Mouse (Mus musculus) heart, embryonic 15.5 days (tissue): ENCODE results near the gene Ganc. TPM values are rescaled to one million over a fixed set of nuclear protein-coding genes. Genes with fewer than 3 reads are reported as not detected.

Source experiments
- ATAC-seq: fragments of 200-750 bp; cut with Nextera tagmentation; replicated peaks from 2 replicates; pipeline ENCODE4 v1.8.0; 2017; ENCODE audit warnings: low read depth, moderate TSS enrichment; ENCODE audit not compliant: insufficient number of reproducible peaks, insufficient read depth, low FRiP score
- H3K27ac ChIP-seq: fragments of 300-500 bp; sonication (generic); 2 replicates; pipeline ENCODE4 v1.5.1; 2015; ENCODE audit warnings: mild to moderate bottlenecking, inconsistent platforms
- H3K27me3 ChIP-seq: fragments of 300-500 bp; sonication (generic); 2 replicates; pipeline ENCODE4 v1.6.1; 2015; ENCODE audit warnings: inconsistent platforms
- H3K36me3 ChIP-seq: fragments of 300-500 bp; sonication (generic); 2 replicates; pipeline ENCODE4 v1.6.1; 2015; ENCODE audit warnings: mild to moderate bottlenecking, inconsistent platforms
- H3K4me1 ChIP-seq: fragments of 300-500 bp; sonication (generic); replicated peaks from 2 replicates; pipeline ENCODE4 v1.6.1; 2015; ENCODE audit warnings: inconsistent platforms
- H3K4me2 ChIP-seq: fragments of 300-500 bp; sonication (generic); 2 replicates; pipeline ENCODE4 v1.6.1; 2015; ENCODE audit warnings: inconsistent platforms, mild to moderate bottlenecking, moderate library complexity
- H3K4me3 ChIP-seq: fragments of 300-500 bp; sonication (generic); 2 replicates; pipeline ENCODE4 v1.5.1; 2015; ENCODE audit warnings: mild to moderate bottlenecking, inconsistent platforms
- H3K9ac ChIP-seq: fragments of 300-500 bp; sonication (generic); 2 replicates; pipeline ENCODE4 v1.6.1; 2015; ENCODE audit warnings: mild to moderate bottlenecking, inconsistent platforms
- H3K9me3 ChIP-seq: fragments of 300-500 bp; sonication (generic); replicated peaks from 2 replicates; pipeline ENCODE4 v1.6.1; 2016; ENCODE audit warnings: inconsistent platforms
- WGBS: fragments of 180-500 bp; shearing (Covaris S2); methylation state at CpG from one replicate; pipeline ENCODE4 v1.1.7; 2015; ENCODE audit warnings: mixed read lengths; 5-methylcytosine and 5-hydroxymethylcytosine counted together
- polyA plus RNA-seq: library from polyadenylated mRNA; unstranded; fragments of >200 nt; fragmentation: Nextera tagmentation; extraction: Ambion mirVana; gene quantifications from 2 replicates; pipeline ENCODE4 v1.2.1, GENCODE M21; 2015

Ganc gene
- polyA plus RNA-seq, 1 experiment from 2014 or later: 9.0 TPM

DNA sequence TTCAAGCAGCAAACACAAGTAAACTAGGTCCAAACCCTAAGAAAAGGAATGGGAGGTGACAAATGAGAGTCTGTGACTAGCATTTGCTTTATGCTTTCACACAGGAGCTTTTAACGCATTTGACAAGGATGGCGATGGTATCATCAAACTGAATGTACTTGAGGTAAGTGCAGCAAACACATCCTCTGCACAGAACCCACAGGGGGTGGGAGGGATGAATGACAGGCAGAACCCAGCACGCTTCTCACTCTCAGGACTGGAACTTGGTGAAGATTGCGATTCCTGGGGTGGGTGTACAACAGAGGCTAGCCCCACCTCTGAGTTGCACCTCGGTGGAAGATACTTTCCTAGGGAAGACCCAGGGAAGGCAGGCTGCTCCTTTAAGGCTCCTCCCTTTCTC lies 100.3 kb downstream of the Ganc start:
- ATAC-seq: no peak
- 76% methylated on average over 5 of the region's 5 CpGs for WGBS
- Histone ChIP-seq H3K9me3 (peaks cover 5% of the 10 kb centered on the region; the same call in 1 of the 2 replicates), H3K9ac (no peak overlapping the region), H3K4me2 (no peak overlapping the region), H3K27ac (no peak overlapping the region), H3K4me3 (no peak overlapping the region), H3K36me3 (peaks cover 30% of the 10 kb centered on the region), H3K4me1 (peaks cover 36% of the 10 kb centered on the region), H3K27me3 (no peaks in the 10 kb centered on the region)

Other genes with a start within 250 kb of the Ganc start
- gene Ehd4, start 249.3 kb upstream of the Ganc start, polyA plus RNA-seq: 164 and 188 TPM in 2 replicates
- gene Pla2g4e, start 158.6 kb upstream of the Ganc start, polyA plus RNA-seq: 1.6 and 1.9 TPM in 2 replicates
- 0.03 TPM in 1 of 2 replicates, not detected in the other for gene Pla2g4d, start 114.7 kb upstream of the Ganc start, polyA plus RNA-seq
- 0.04 and 0.09 TPM in 2 replicates for gene Pla2g4f, start 89.7 kb upstream of the Ganc start, polyA plus RNA-seq
- 14.8 and 19.1 TPM in 2 replicates for gene Vps39, start 50.8 kb upstream of the Ganc start, polyA plus RNA-seq
- 6.5 and 8.0 TPM in 2 replicates for gene Tmem87a, start 217 bp downstream of the Ganc start, polyA plus RNA-seq
- gene Capn3, start 52.1 kb downstream of the Ganc start, polyA plus RNA-seq: 3.0 and 3.7 TPM in 2 replicates
- 40.9 and 43.2 TPM in 2 replicates for gene Zfp106, start 159.9 kb downstream of the Ganc start, polyA plus RNA-seq
- 45.6 and 46.0 TPM in 2 replicates for gene Snap23, start 163.8 kb downstream of the Ganc start, polyA plus RNA-seq
- 17.4 and 19.0 TPM in 2 replicates for gene Haus2, start 205.5 kb downstream of the Ganc start, polyA plus RNA-seq
- gene Lrrc57, start 205.6 kb downstream of the Ganc start, polyA plus RNA-seq: 19.1 and 20.8 TPM in 2 replicates
- 3.5 and 4.4 TPM in 2 replicates for gene Stard9, start 225.2 kb downstream of the Ganc start, polyA plus RNA-seq